Mouse (Mus musculus): Measurements from ENCODE around the gene Abcb4. TPM values are rescaled to one million over a fixed set of nuclear protein-coding genes. Genes with fewer than 3 reads are reported as not detected.
"Not testable (repeated sequence)": the region's sequence is repeated elsewhere in the genome, so short reads cannot be mapped to it uniquely, and the experiment has no call there.

Gene Abcb4
- polyA plus RNA-seq, 1 experiment from 2014 or later = 0.27 TPM

DNA sequence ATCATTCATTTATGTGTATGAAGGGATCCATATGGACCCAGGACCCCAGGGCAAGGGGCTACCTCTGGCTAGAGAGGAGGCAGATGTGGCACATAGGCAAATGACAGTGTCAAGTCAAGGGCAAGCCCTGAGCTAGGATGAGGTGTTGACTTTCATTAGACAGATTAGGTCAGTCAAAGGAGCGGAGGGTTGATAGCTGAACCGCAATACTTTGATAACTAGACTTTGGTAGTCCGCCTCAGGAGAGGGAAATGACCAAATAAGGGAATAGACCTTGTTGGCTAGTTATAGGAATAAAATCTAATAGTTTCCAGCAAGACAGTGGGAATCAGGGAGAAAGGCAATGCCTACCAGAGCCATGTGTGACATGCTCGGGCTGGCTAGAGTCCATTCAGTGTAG, 105.6 kb downstream of the Abcb4 start:
- Histone ChIP-seq H3K9me3 (ENCODE audit: control insufficient read depth, low read length) (no peaks in the 10 kb centered on the region), H3K27me3 (replicated peaks; ENCODE audit: control insufficient read depth, insufficient read depth, low read length) (no peaks in the 10 kb centered on the region), H3K36me3 (ENCODE audit: control insufficient read depth, insufficient read depth, low read length) (no peaks in the 10 kb centered on the region), H3K4me3 (ENCODE audit: low read depth, low read length) (no peak overlapping the region), H3K9ac (ENCODE audit: low read length) (no peak overlapping the region), H3K4me1 (replicated peaks; ENCODE audit: control insufficient read depth, insufficient read depth, low read length) (no peaks in the 10 kb centered on the region), H3K4me2 (ENCODE audit: low read length) (no peak overlapping the region), H3K27ac (ENCODE audit: low read depth) (no peak overlapping the region)
- WGBS = 71% methylated on average over 4 of the region's 4 CpGs
- DNase-seq (ENCODE audit: low spot score) (no peak), ATAC-seq (replicated peaks; ENCODE audit: low FRiP score, low TSS enrichment, low read depth) (no peak)

DNA sequence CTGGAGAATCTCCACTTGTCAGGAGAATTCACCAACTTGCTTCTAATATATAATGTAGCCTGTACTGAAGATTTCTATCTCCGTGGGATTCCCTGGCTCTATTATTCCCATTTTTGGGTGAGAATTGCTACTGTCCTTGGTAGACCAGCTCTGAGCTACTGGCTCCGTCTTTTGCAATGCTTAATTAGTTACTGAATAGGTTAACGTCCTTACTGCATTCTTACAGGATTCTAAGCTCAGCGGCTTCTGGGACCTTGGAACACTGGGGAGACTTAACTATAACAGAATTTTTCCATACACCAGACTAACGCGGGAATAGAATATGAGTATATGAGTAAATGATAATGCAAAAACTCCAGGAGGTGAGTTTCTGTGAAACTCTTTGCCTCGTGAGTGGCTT, 106.5 kb downstream of the Abcb4 start:
- ATAC-seq (replicated peaks; ENCODE audit: low FRiP score, low TSS enrichment, low read depth); H3K4me2 ChIP-seq (ENCODE audit: low read length); H3K9me3 ChIP-seq (ENCODE audit: control insufficient read depth, low read length); H3K9ac ChIP-seq (ENCODE audit: low read length); H3K36me3 ChIP-seq (ENCODE audit: control insufficient read depth, insufficient read depth, low read length); H3K4me1 ChIP-seq (replicated peaks; ENCODE audit: control insufficient read depth, insufficient read depth, low read length); H3K27me3 ChIP-seq (replicated peaks; ENCODE audit: control insufficient read depth, insufficient read depth, low read length); H3K27ac ChIP-seq (ENCODE audit: low read depth); H3K4me3 ChIP-seq (ENCODE audit: low read depth, low read length); DNase-seq (ENCODE audit: low spot score): not testable (repeated sequence)
- WGBS = 34% methylated on average over 7 of the region's 7 CpGs

DNA sequence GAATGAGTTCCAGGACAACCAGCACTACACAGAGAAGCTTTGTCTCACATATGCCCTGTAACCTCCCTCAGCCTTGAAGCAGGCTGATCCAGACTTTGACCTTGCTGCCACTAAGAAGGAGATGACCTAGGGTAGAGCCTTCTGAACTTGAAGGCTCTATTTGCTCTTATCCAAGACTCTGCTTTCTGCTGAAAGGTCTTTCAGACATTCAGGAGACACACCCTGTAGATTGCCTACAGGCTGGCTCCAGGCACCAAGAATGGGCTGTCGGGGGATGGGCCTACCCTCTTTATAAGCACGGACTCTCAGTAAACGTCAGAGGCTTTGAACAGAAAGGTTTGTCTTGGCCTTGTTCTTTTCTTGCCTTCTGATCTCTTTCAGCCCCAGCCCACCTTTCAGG, 113.1 kb downstream of the Abcb4 start:
- not testable (repeated sequence) for H3K4me1 ChIP-seq (replicated peaks; ENCODE audit: control insufficient read depth, insufficient read depth, low read length); H3K9me3 ChIP-seq (ENCODE audit: control insufficient read depth, low read length); ATAC-seq (replicated peaks; ENCODE audit: low FRiP score, low TSS enrichment, low read depth); H3K9ac ChIP-seq (ENCODE audit: low read length); H3K36me3 ChIP-seq (ENCODE audit: control insufficient read depth, insufficient read depth, low read length); H3K27ac ChIP-seq (ENCODE audit: low read depth); H3K4me3 ChIP-seq (ENCODE audit: low read depth, low read length); H3K27me3 ChIP-seq (replicated peaks; ENCODE audit: control insufficient read depth, insufficient read depth, low read length); DNase-seq (ENCODE audit: low spot score); H3K4me2 ChIP-seq (ENCODE audit: low read length)
- WGBS = 65% methylated on average over 3 of the region's 3 CpGs

Other genes starting within 250 kb of the Abcb4 start
- 5.8 and 8.2 TPM in 2 replicates for gene Abcb1a, start 233.6 kb upstream of the Abcb4 start, polyA plus RNA-seq (2014; fragmentation: Nextera tagmentation; extraction: Ambion mirVana)
- gene Abcb1b, start 95.6 kb upstream of the Abcb4 start, polyA plus RNA-seq (2014; fragmentation: Nextera tagmentation; extraction: Ambion mirVana) = 1.0 and 1.6 TPM in 2 replicates
- 41.8 and 48.5 TPM in 2 replicates for gene Crot, start 103.6 kb downstream of the Abcb4 start, polyA plus RNA-seq (2014; fragmentation: Nextera tagmentation; extraction: Ambion mirVana)
- gene Tmem243, start 207.0 kb downstream of the Abcb4 start, polyA plus RNA-seq (2014; fragmentation: Nextera tagmentation; extraction: Ambion mirVana) = 20.6 and 22.4 TPM in 2 replicates